Mouse (Mus musculus) limb, embryonic 14.5 days (tissue): ENCODE measurements around the gene Atp13a4. TPM values are rescaled to one million over a fixed set of nuclear protein-coding genes. Genes with fewer than 3 reads are reported as not detected.

ENCODE experiments used
- ATAC-seq: fragments of 200-750 bp; cut with Nextera tagmentation; 2 replicates; pipeline ENCODE4 v1.8.0; 2017; ENCODE audit warnings: low read depth, moderate number of reproducible peaks, moderate TSS enrichment; ENCODE audit not compliant: low FRiP score
- DNase-seq: peaks from one replicate; pipeline ENCODE4 v3.0.0-alpha.2; 2015; ENCODE audit warnings: low spot score
- H3K27ac ChIP-seq: fragments of 300-500 bp; sonication (generic); replicated peaks from 2 replicates; pipeline ENCODE4 v1.5.1; 2014; ENCODE audit warnings: low read depth, mild to moderate bottlenecking, low read length, moderate library complexity, mixed read lengths
- H3K27me3 ChIP-seq: fragments of 300-500 bp; sonication (generic); 2 replicates; pipeline ENCODE4 v1.6.1; 2014; ENCODE audit warnings: low read length, mixed read lengths; ENCODE audit not compliant: control insufficient read depth, insufficient read depth
- H3K36me3 ChIP-seq: fragments of 300-500 bp; sonication (generic); 2 replicates; pipeline ENCODE4 v1.6.1; 2014; ENCODE audit warnings: mild to moderate bottlenecking, low read length, moderate library complexity, mixed read lengths; ENCODE audit not compliant: control insufficient read depth, insufficient read depth
- H3K4me1 ChIP-seq: fragments of 300-500 bp; sonication (generic); 2 replicates; pipeline ENCODE4 v1.6.1; 2014; ENCODE audit warnings: antibody characterized with exemption, low read length, mixed read lengths; ENCODE audit not compliant: control insufficient read depth, insufficient read depth
- H3K4me2 ChIP-seq: fragments of 300-500 bp; sonication (generic); replicated peaks from 2 replicates; pipeline ENCODE4 v1.6.1; 2014; ENCODE audit warnings: low read depth, mild to moderate bottlenecking, low read length, moderate library complexity; ENCODE audit not compliant: severe bottlenecking
- H3K4me3 ChIP-seq: fragments of 300-500 bp; sonication (generic); replicated peaks from 2 replicates; pipeline ENCODE4 v1.5.1; 2014; ENCODE audit warnings: low read length
- H3K9ac ChIP-seq: fragments of 300-500 bp; sonication (generic); 2 replicates; pipeline ENCODE4 v1.6.1; 2014; ENCODE audit warnings: mild to moderate bottlenecking, low read depth, low read length, moderate library complexity; ENCODE audit not compliant: severe bottlenecking
- H3K9me3 ChIP-seq: fragments of 300-500 bp; sonication (generic); 2 replicates; pipeline ENCODE4 v1.6.1; 2016; ENCODE audit warnings: low read length; ENCODE audit not compliant: control insufficient read depth
- POLR2A ChIP-seq: fragments of 200-500 bp; IDR thresholded peaks from 2 replicates; pipeline ENCODE4 v1.8.0; 2012; ENCODE audit warnings: inconsistent platforms, mild to moderate bottlenecking, moderate library complexity, borderline replicate concordance; ENCODE audit not compliant: insufficient read depth, insufficient read length; ENCODE audit errors: extremely low read depth
- WGBS: fragments of 180-500 bp; shearing (Covaris S2); extraction: QIAGEN DNeasy Blood & Tissue Kit; methylation state at CpG from one replicate; pipeline ENCODE4 v1.1.7; 2014; 5-methylcytosine and 5-hydroxymethylcytosine counted together
- polyA plus RNA-seq, 2 experiments: library from polyadenylated mRNA; depleted of rRNA in 1 of 2; stranded (reverse) in 1 of 2; unstranded in 1 of 2; fragments of >200 nt; fragmentation: Nextera tagmentation in 1 of 2; extraction: Ambion mirVana in 1 of 2; gene quantifications; 2 replicates each; pipeline versions ENCODE4 v1.2.1 to v1.2.3; 2012 to 2014

The Atp13a4 gene
- polyA plus RNA-seq, 2 experiments = 0.23 to 1.2 TPM

- no peak for TF ChIP-seq POLR2A
- no peak overlapping the region for H3K4me3 ChIP-seq
Measured at GRCm38 (mm10) chr16:29451706-29452105, 93.0 kb downstream of the Atp13a4 start.

GRCm38 (mm10) chr16:29442126-29442525, 102.5 kb downstream of the Atp13a4 start:
- no peak overlapping the region for H3K4me2 ChIP-seq
- TF ChIP-seq POLR2A = no peak
- H3K27ac ChIP-seq = no peak overlapping the region
- WGBS = 49% methylated on average over 3 of the region's 3 CpGs
- ATAC-seq (no peak), DNase-seq (no peak)
- H3K27me3 ChIP-seq = no peaks in the 10 kb centered on the region
- H3K4me3 ChIP-seq = no peak overlapping the region
- H3K36me3 ChIP-seq = no peaks in the 10 kb centered on the region
- H3K9me3 ChIP-seq = no peaks in the 10 kb centered on the region
- no peak overlapping the region for H3K9ac ChIP-seq
- no peaks in the 10 kb centered on the region for H3K4me1 ChIP-seq

More at GRCm38 (mm10) chr16:29451706-29452105, 93.0 kb downstream of the Atp13a4 start:
- no peaks in the 10 kb centered on the region for H3K9me3 ChIP-seq
- ATAC-seq (no peak), DNase-seq (peak; percentile 30)
- no peaks in the 10 kb centered on the region for H3K36me3 ChIP-seq
- no peaks in the 10 kb centered on the region for H3K4me1 ChIP-seq
- no peak overlapping the region for H3K4me2 ChIP-seq
- H3K27ac ChIP-seq = no peak overlapping the region
- 0 out of 2 replicates have a peak, but pooled peaks cover 2% of the 10 kb centered on the region for H3K27me3 ChIP-seq
- no peak overlapping the region for H3K9ac ChIP-seq
- 65% methylated on average over 3 of the region's 3 CpGs for WGBS

GRCm38 (mm10) chr16:29441405-29441985, 103.2 kb downstream of the Atp13a4 start:
- no peak overlapping the region for H3K4me3 ChIP-seq
- no peaks in the 10 kb centered on the region for H3K36me3 ChIP-seq
- H3K9me3 ChIP-seq = no peaks in the 10 kb centered on the region
- WGBS = 77% methylated on average over 9 of the region's 10 CpGs
- TF ChIP-seq POLR2A = no peak
- H3K4me2 ChIP-seq = no peak overlapping the region
- H3K27me3 ChIP-seq = no peaks in the 10 kb centered on the region
- H3K9ac ChIP-seq = no peak overlapping the region
- ATAC-seq = no peak
- no peak overlapping the region for H3K27ac ChIP-seq
- no peaks in the 10 kb centered on the region for H3K4me1 ChIP-seq
- no peak for DNase-seq

GRCm38 (mm10) chr16:29438045-29438444, 106.6 kb downstream of the Atp13a4 start:
- ATAC-seq = no peak
- no peak overlapping the region for H3K9ac ChIP-seq
- WGBS = 73% methylated on average over 5 of the region's 5 CpGs
- no peak overlapping the region for H3K4me2 ChIP-seq
- H3K27ac ChIP-seq = no peak overlapping the region
- no peaks in the 10 kb centered on the region for H3K9me3 ChIP-seq
- H3K36me3 ChIP-seq = no peaks in the 10 kb centered on the region
- H3K27me3 ChIP-seq = no peaks in the 10 kb centered on the region
- H3K4me3 ChIP-seq = no peak overlapping the region
- no peak for TF ChIP-seq POLR2A
- no peaks in the 10 kb centered on the region for H3K4me1 ChIP-seq
- no peak for DNase-seq

- H3K36me3 ChIP-seq = no peaks in the 10 kb centered on the region
- H3K9ac ChIP-seq = no peak overlapping the region
- DNase-seq (no peak), ATAC-seq (no peak)
- no peaks in the 10 kb centered on the region for H3K27me3 ChIP-seq
- no peaks in the 10 kb centered on the region for H3K4me1 ChIP-seq
- H3K4me3 ChIP-seq = no peak overlapping the region
- WGBS = 73% methylated on average over 6 of the region's 6 CpGs
- no peaks in the 10 kb centered on the region for H3K9me3 ChIP-seq
- H3K4me2 ChIP-seq = no peak overlapping the region
- TF ChIP-seq POLR2A = no peak
- no peak overlapping the region for H3K27ac ChIP-seq
Measured at GRCm38 (mm10) chr16:29435746-29436145, 108.9 kb downstream of the Atp13a4 start.

- Histone ChIP-seq H3K27ac (no peak overlapping the region), H3K27me3 (no peaks in the 10 kb centered on the region), H3K4me2 (no peak overlapping the region), H3K9ac (no peak overlapping the region), H3K36me3 (no peaks in the 10 kb centered on the region), H3K9me3 (no peaks in the 10 kb centered on the region), H3K4me1 (no peaks in the 10 kb centered on the region), H3K4me3 (no peak overlapping the region)
- TF ChIP-seq POLR2A = no peak
- peak; percentile 45 for DNase-seq
- WGBS = 10% methylated on average over 5 of the region's 5 CpGs
- ATAC-seq = no peak
Measured at GRCm38 (mm10) chr16:29434712-29435111, 110.0 kb downstream of the Atp13a4 start.
